Mouse (Mus musculus) bone marrow, adult 2 months (tissue): ENCODE measurements around the gene Eif4a3. TPM values are rescaled to one million over a fixed set of nuclear protein-coding genes. Genes with fewer than 3 reads are reported as not detected.
"Not testable (repeated sequence)": the region's sequence is repeated elsewhere in the genome, so short reads cannot be mapped to it uniquely, and the experiment has no call there.

Experiments
- H3K27ac ChIP-seq: fragments of 200-500 bp; 2 replicates; pipeline ENCODE4 v1.5.1; 2012; ENCODE audit warnings: low read depth, mild to moderate bottlenecking, control low read depth, inconsistent platforms, low read length; ENCODE audit not compliant: control insufficient read depth, poor library complexity, insufficient read depth
- H3K4me1 ChIP-seq: fragments of 200-500 bp; 2 replicates; pipeline ENCODE4 v1.6.1; 2011; ENCODE audit warnings: low read length; ENCODE audit not compliant: control insufficient read depth, insufficient read depth
- H3K4me3 ChIP-seq: fragments of 200-500 bp; replicated peaks from 2 replicates; pipeline ENCODE3; 2011; ENCODE audit warnings: mild to moderate bottlenecking, low read depth, low read length, control low read depth; ENCODE audit not compliant: control insufficient read depth
- CTCF ChIP-seq: fragments of 200-500 bp; IDR thresholded peaks from 2 replicates; pipeline ENCODE4 v1.5.1; 2011; ENCODE audit warnings: low read length, control low read depth; ENCODE audit not compliant: control insufficient read depth, insufficient read depth
- POLR2A ChIP-seq: fragments of 200-500 bp; IDR thresholded peaks from 2 replicates; pipeline ENCODE4 v1.6.1; 2011; ENCODE audit warnings: low read depth, mild to moderate bottlenecking, control low read depth, low read length, borderline replicate concordance; ENCODE audit not compliant: control insufficient read depth
- WGBS: fragments of 180-500 bp; shearing (Covaris S2); methylation state at CpG from one replicate; pipeline ENCODE4 v1.1.7; 2018; 5-methylcytosine and 5-hydroxymethylcytosine counted together
- polyA plus RNA-seq: library from polyadenylated mRNA; stranded (reverse); fragments of >200 nt; gene quantifications from 2 replicates; pipeline ENCODE4 v1.2.4, GENCODE M21; 2011; ENCODE audit warnings: low replicate concordance; ENCODE audit not compliant: missing spikeins, insufficient read depth, insufficient read length

The Eif4a3 gene
- polyA plus RNA-seq, 1 experiment = 144 TPM

- H3K4me3 ChIP-seq = no peak overlapping the region
- H3K27ac ChIP-seq = no peak overlapping the region
- no peaks in the 10 kb centered on the region; the same call in 1 of the 2 replicates for H3K4me1 ChIP-seq
- TF ChIP-seq POLR2A (no peak), CTCF (peak; percentile 58)
- WGBS = 49% methylated on average over 16 of the region's 16 CpGs
Measured at GRCm38 (mm10) chr11:119304904-119305712, 5.2 kb upstream of the Eif4a3 start.

- peaks cover 2% of the 10 kb centered on the region for H3K4me1 ChIP-seq
- 19% methylated on average over 2 of the region's 2 CpGs for WGBS
- no peak overlapping the region for H3K4me3 ChIP-seq
- H3K27ac ChIP-seq = no peak overlapping the region
- TF ChIP-seq CTCF (no peak), POLR2A (no peak)
Measured at GRCm38 (mm10) chr11:119300986-119301385, 1.1 kb upstream of the Eif4a3 start.

GRCm38 (mm10) chr11:119300246-119300935 is 502 bp upstream of the Eif4a3 start:
- Histone ChIP-seq H3K27ac (peak overlapping the region; percentile 89; the same call in 1 of the 2 replicates), H3K4me3 (peak overlapping the region; percentile 96), H3K4me1 (peaks cover 2% of the 10 kb centered on the region)
- TF ChIP-seq POLR2A (no peak), CTCF (no peak)
- WGBS = 2% methylated on average over 31 of the region's 31 CpGs

GRCm38 (mm10) chr11:119298917-119299316 is 972 bp downstream of the Eif4a3 start:
- WGBS = 9% methylated on average over 7 of the region's 7 CpGs
- H3K27ac ChIP-seq = no peak overlapping the region

GRCm38 (mm10) chr11:119297996-119298395 is 1.9 kb downstream of the Eif4a3 start:
- no peak for TF ChIP-seq CTCF
- TF ChIP-seq POLR2A = no peak
- Histone ChIP-seq H3K27ac (no peak overlapping the region), H3K4me1 (peaks cover 2% of the 10 kb centered on the region), H3K4me3 (no peak overlapping the region)
- 22% methylated on average over 6 of the region's 6 CpGs for WGBS

More at GRCm38 (mm10) chr11:119298917-119299316, 972 bp downstream of the Eif4a3 start:
- H3K4me1 ChIP-seq = peaks cover 2% of the 10 kb centered on the region
- no peak for TF ChIP-seq POLR2A
- no peak for TF ChIP-seq CTCF
- peak overlapping the region; percentile 96 for H3K4me3 ChIP-seq

GRCm38 (mm10) chr11:119292861-119293260 is 7.0 kb downstream of the Eif4a3 start:
- H3K4me3 ChIP-seq, H3K27ac ChIP-seq, H3K4me1 ChIP-seq: not testable (repeated sequence)
- 95% methylated on average over 8 of the region's 8 CpGs for WGBS

GRCm38 (mm10) chr11:119287207-119287992 is 12.5 kb downstream of the Eif4a3 start:
- TF ChIP-seq CTCF (no peak), POLR2A (no peak; the same call in 1 of the 2 replicates)
- WGBS = 91% methylated on average over 20 of the region's 20 CpGs
- H3K4me3 ChIP-seq = no peak overlapping the region
- no peak overlapping the region for H3K27ac ChIP-seq
- no peaks in the 10 kb centered on the region for H3K4me1 ChIP-seq

- no peak overlapping the region for H3K27ac ChIP-seq
- H3K4me3 ChIP-seq = no peak overlapping the region
- TF ChIP-seq CTCF = no peak
- 57% methylated on average over 9 of the region's 9 CpGs for WGBS
- no peaks in the 10 kb centered on the region for H3K4me1 ChIP-seq
Measured at GRCm38 (mm10) chr11:119285791-119286527, 13.9 kb downstream of the Eif4a3 start.
